Comparison of ENCODE assay signal across 8 mouse cellular contexts in the genomic region with DNA sequence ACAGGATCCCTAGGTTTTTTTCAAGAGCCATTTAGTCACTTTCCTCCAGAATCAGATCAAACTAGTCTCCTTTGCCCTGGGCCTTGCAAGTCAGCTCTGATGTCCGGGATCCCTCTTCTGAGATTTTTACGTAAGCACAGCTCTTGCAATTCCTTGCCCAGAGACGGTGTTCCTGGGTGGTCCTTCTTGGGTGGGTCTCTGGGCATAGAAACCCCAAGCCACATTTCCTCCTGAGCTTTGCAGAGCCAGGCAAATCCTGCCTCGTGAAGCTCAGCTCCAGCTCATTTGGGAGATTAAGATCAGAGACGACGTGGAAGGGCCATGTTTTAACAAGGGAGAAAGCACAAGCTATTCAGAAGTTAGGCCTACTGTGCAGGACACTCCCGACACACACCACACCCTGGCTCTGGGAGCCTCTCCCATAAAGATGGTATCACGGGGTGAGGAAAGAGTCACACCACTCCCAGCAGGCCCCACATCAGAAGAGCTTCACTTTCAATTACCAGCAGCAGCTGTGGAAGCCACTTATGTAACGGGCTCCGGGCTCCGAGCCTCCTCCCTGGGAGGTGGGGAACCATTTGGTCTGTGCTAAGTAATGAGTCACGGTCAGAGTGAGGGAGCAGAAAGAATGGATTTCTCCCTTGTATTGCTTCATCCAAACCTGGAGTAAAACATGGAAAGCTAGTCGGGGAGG.
DNase-seq lines count a peak whose midpoint lies in the region; ATAC-seq and TF ChIP-seq lines count a peak whose summit lies in the region.

No protein-coding gene starts in this region.

- DNase-seq in midbrain, embryonic 10.5 days (ENCODE audit: low spot score), result no peak
- peak; percentile 98 for DNase-seq in fibroblast of lung, adult 2 months (ENCODE audit: low read depth)
- peak; percentile 48 for DNase-seq in heart, postnatal 0 days (ENCODE audit: low spot score)
- DNase-seq in layer of hippocampus, adult 18-20 months (ENCODE audit: low spot score in 2 of 2), result peak; percentile 84 to 90
- peak; percentile 61 for DNase-seq in lung, postnatal 10 days
- peak; percentile 81 to 82 for DNase-seq in right cerebral cortex, adult 2 months (ENCODE audit: low spot score in 2 of 2)
- no peak for DNase-seq in thymus, postnatal 10 days (ENCODE audit: low spot score in 2 of 2)

- H3K27ac ChIP-seq in midbrain, embryonic 10.5 days (replicated peaks), result peak overlapping the region; percentile 39
- H3K27ac ChIP-seq in midbrain, embryonic 16.5 days (ENCODE audit: low read length), result no peak overlapping the region
- no peak overlapping the region for H3K27ac ChIP-seq in heart, postnatal 0 days (ENCODE audit: low read depth)

- no peak for TF ChIP-seq EP300 in heart, postnatal 0 days (IDR thresholded peaks at IDR 0.05; ENCODE audit: low read depth)

- ATAC-seq in midbrain, embryonic 16.5 days, result no peak
- ATAC-seq in heart, postnatal 0 days (ENCODE audit: insufficient read depth, low read depth), result no peak; the same call in 1 of the 2 replicates

- TF ChIP-seq CTCF in heart, postnatal 0 days (IDR thresholded peaks at IDR 0.05; ENCODE audit: low read depth), result no peak

- 35% methylated on average over 13 of the region's 13 CpGs for WGBS in midbrain, embryonic 10.5 days
- WGBS in midbrain, embryonic 16.5 days, result 25% methylated on average over 13 of the region's 13 CpGs
- 32% methylated on average over 13 of the region's 13 CpGs for WGBS in heart, postnatal 0 days

- no peak overlapping the region for H3K4me2 ChIP-seq in midbrain, embryonic 16.5 days (ENCODE audit: low read length)
- no peak overlapping the region for H3K4me2 ChIP-seq in heart, postnatal 0 days (ENCODE audit: low read depth, low read length)

- H3K4me1 ChIP-seq in midbrain, embryonic 10.5 days, result peaks cover 12% of the 10 kb centered on the region
- 0 out of 2 replicates have a peak, but pooled peaks cover 3% of the 10 kb centered on the region for H3K4me1 ChIP-seq in midbrain, embryonic 16.5 days (ENCODE audit: control insufficient read depth, insufficient read depth, low read length)
- no peaks in the 10 kb centered on the region for H3K4me1 ChIP-seq in heart, postnatal 0 days (ENCODE audit: control insufficient read depth, insufficient read depth)

- no peaks in the 10 kb centered on the region for H3K36me3 ChIP-seq in midbrain, embryonic 10.5 days
- no peaks in the 10 kb centered on the region for H3K36me3 ChIP-seq in midbrain, embryonic 16.5 days (ENCODE audit: control insufficient read depth, insufficient read depth, low read length)
- H3K36me3 ChIP-seq in heart, postnatal 0 days (replicated peaks; ENCODE audit: control insufficient read depth, insufficient read depth, low read length), result no peaks in the 10 kb centered on the region

- no peak overlapping the region for H3K4me3 ChIP-seq in midbrain, embryonic 10.5 days
- H3K4me3 ChIP-seq in midbrain, embryonic 16.5 days (ENCODE audit: low read depth, low read length), result no peak overlapping the region
- H3K4me3 ChIP-seq in heart, postnatal 0 days (ENCODE audit: low read depth, low read length), result no peak overlapping the region

- H3K9ac ChIP-seq in midbrain, embryonic 16.5 days (ENCODE audit: low read depth, low read length), result no peak overlapping the region
- 0 out of 2 replicates have a peak overlapping the region, but pooled peaks have one; percentile 23 for H3K9ac ChIP-seq in heart, postnatal 0 days (replicated peaks; ENCODE audit: low read depth, low read length)

- no peaks in the 10 kb centered on the region for H3K27me3 ChIP-seq in midbrain, embryonic 10.5 days (ENCODE audit: low read depth, poor library complexity, severe bottlenecking)
- H3K27me3 ChIP-seq in midbrain, embryonic 16.5 days (ENCODE audit: control insufficient read depth, insufficient read depth, low read depth, low read length), result no peaks in the 10 kb centered on the region
- H3K27me3 ChIP-seq in heart, postnatal 0 days (ENCODE audit: control insufficient read depth, insufficient read depth, low read length), result no peaks in the 10 kb centered on the region

- no peaks in the 10 kb centered on the region for H3K9me3 ChIP-seq in midbrain, embryonic 10.5 days (replicated peaks)
- H3K9me3 ChIP-seq in midbrain, embryonic 16.5 days (replicated peaks; ENCODE audit: control insufficient read depth, low read length, poor library complexity, severe bottlenecking), result no peaks in the 10 kb centered on the region
- H3K9me3 ChIP-seq in heart, postnatal 0 days (replicated peaks; ENCODE audit: control insufficient read depth, low read length), result no peaks in the 10 kb centered on the region

Comparison
In these comparisons a context has a peak if more than half of its experiments do, and no peak if none do; other contexts are left out.
1. DNase-seq: peak in fibroblast of lung, adult 2 months (single experiment), heart, postnatal 0 days (single experiment), layer of hippocampus, adult 18-20 months (2 of 2), lung, postnatal 10 days (single experiment) and right cerebral cortex, adult 2 months (2 of 2); none in midbrain, embryonic 10.5 days (single experiment) and thymus, postnatal 10 days (0 of 2).